Mouse (Mus musculus): ENCODE results near the gene Ccnc. TPM values are rescaled to one million over a fixed set of nuclear protein-coding genes. Genes with fewer than 3 reads are reported as not detected.
A peak's percentile ranks its signal among the peaks of the same experiment; 100 is the strongest.
"Not testable (repeated sequence)": the region's sequence is repeated elsewhere in the genome, so short reads cannot be mapped to it uniquely, and the experiment has no call there.

Gene Ccnc
- polyA plus RNA-seq, 1 experiment from 2014 or later: 39.4 TPM

DNA sequence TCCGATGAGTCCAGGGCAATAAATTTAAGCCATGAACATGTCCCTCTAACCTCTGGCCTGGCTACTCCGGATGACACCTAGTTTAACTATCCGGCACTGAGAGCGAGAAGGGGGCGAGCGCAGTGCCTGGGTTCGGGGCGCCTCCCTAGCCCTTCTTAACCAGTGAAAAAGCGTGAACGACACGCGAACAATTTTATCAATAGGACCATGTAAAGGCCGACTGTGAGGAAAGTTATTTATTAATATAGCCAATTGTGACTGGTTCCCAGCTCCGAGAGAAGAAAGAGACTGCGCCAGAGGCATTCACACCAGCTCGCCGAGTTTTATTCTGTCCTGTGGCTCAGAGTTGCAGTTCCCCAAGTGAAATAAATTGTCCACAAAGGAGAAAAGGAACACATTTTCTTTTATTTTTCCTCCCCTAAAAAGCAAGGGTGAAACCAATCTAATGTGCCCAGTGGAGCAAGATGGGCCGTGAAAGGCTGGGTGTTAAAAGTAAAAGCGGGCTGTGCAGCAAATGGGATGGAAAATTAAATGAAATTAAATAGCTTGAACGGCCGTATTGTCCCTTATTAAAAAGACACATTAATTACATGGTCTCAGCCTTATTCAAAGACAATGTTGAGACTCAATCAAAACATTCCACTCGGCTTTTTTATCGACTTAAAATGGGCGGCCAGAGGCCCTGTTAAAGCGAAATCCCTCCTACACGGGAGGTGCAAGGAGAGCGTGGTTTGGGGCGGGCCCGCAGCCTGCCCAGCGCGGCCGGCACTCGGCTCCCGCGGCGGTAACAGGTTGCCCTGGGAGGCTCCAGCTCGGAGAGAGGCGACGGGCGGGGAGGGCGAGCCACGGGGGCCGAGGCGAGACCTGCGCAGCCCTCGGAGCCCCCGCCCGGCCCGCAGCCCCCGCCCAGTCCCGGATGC lies 39.5 kb upstream of the Ccnc start:
- WGBS: 1% methylated on average over 43 of the region's 51 CpGs
- no peaks in the 10 kb centered on the region for H3K36me3 ChIP-seq

DNA sequence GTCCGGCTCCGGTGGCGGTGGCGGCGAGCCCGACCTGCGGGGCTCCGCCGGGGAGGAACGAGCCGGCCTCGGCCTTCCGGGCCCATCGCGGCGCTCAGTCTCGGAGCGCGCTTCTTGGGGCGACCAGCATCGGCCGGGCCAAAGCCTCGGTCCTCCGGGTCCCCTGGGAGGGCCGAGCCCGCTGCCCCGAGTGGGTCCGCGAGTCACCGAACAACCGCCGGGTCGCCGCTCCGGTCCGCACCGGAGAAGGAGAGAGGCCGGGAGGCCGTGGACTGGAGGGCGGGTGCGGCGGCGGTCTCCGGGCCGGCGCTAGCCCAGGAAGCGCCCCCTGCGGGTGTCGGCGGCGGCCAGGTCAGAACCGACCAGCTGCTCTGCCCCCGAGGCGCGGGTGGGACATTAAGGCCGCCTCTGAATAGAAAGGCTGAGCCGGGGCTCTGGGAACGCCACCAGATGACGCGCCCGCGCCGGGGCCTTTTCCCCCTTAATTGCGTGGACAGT lies 38.7 kb upstream of the Ccnc start:
- Histone ChIP-seq H3K4me1 (peaks cover 18% of the 10 kb centered on the region), H3K27me3 (peaks cover 93% of the 10 kb centered on the region), H3K27ac (no peak overlapping the region), H3K9me3 (no peaks in the 10 kb centered on the region), H3K9ac (peak overlapping the region; percentile 31), H3K36me3 (no peaks in the 10 kb centered on the region), H3K4me3 (peak overlapping the region; percentile 49), H3K4me2 (peak overlapping the region; percentile 90)
- ATAC-seq (ENCODE audit: insufficient number of reproducible peaks, low FRiP score, low TSS enrichment, low read depth): no peak
- WGBS: 1% methylated on average over 54 of the region's 64 CpGs

More for the DNA sequence above, 39.5 kb upstream of the Ccnc start:
- peaks cover 97% of the 10 kb centered on the region for H3K27me3 ChIP-seq
- peaks cover 18% of the 10 kb centered on the region for H3K4me1 ChIP-seq
- no peaks in the 10 kb centered on the region for H3K9me3 ChIP-seq
- peak overlapping the region; percentile 90 for H3K4me2 ChIP-seq
- H3K27ac ChIP-seq: no peak overlapping the region
- peak overlapping the region; percentile 31 for H3K9ac ChIP-seq
- peak overlapping the region; percentile 49 for H3K4me3 ChIP-seq
- ATAC-seq (ENCODE audit: insufficient number of reproducible peaks, low FRiP score, low TSS enrichment, low read depth): no peak

DNA sequence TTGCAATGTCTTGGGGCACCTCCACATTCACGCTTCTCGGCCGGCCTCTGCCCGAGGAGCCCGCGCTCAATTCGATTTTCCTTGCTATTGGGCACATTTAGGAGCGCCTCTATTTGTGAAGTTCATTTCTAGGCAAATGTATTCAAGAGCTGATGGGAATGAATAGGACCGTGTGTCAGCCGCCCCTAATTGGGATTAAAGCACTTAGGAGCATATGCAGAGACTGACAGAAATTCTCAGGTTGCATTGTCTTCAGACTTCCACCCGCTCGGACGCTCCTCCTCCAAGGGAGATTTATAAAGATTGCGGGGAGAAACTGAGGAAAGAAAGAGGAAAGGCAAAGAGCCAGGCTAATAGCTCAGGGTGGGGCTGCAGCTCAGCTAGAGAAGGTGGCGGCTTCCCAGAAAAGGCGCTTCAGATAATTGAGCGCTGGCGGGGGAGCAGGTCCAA lies 38.0 kb upstream of the Ccnc start:
- no peak overlapping the region for H3K27ac ChIP-seq
- peaks cover 87% of the 10 kb centered on the region for H3K27me3 ChIP-seq
- no peaks in the 10 kb centered on the region for H3K36me3 ChIP-seq
- no peaks in the 10 kb centered on the region for H3K9me3 ChIP-seq
- peak overlapping the region; percentile 90; the same call in 1 of the 2 replicates for H3K4me2 ChIP-seq
- peaks cover 18% of the 10 kb centered on the region for H3K4me1 ChIP-seq
- WGBS: under 1% methylated on average over 18 of the region's 18 CpGs
- H3K4me3 ChIP-seq: no peak overlapping the region
- H3K9ac ChIP-seq: no peak overlapping the region
- no peak for ATAC-seq (ENCODE audit: insufficient number of reproducible peaks, low FRiP score, low TSS enrichment, low read depth)

DNA sequence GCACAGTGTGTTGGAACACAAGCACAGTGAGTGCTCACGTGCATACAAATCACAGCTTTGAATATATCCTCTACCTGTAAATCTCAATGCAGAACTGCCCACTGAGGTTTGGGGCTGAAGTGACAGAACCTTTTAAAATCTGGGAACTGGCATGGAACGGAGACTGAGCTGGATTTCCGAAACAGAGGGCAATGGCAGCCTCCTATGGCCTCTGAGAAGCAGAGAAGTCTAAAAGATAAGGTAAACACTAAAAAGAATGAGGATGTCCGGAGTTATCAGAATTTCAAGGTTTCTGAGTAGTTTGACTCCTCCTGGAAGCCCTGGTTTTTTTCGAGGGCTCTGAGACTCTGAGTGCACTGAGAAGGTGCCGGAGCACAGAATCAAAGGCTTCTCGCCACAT lies 37.3 kb upstream of the Ccnc start:
- no peak for ATAC-seq (ENCODE audit: insufficient number of reproducible peaks, low FRiP score, low TSS enrichment, low read depth)

DNA sequence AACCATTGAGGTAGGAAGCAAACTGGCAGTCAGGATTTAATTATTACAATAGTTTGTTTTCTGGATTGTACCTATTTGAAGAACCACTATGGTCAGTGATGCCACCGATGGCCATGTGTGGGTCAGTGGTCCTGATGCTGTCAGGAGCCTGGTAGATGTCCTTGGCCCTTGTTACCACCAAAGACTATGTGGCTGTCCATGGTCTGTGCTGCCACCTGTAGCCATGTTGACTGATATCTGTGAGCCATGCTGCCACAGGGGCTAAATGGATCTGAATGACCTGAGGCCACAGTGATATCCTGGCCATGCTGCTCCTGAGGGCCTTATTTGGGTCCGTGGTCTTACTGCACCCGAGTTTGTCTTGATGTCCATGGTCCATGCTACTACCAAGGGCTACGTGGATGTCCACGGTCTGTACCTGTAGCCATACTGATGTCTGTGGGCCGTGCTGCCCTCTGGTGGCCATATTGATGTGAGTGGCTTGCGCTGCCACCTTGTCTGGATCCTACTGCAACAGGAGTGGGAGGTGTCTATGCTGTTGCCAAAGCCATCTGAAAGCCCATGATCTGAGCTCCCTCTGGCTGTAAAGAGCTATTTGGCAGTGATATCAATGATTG lies 31.8 kb upstream of the Ccnc start:
- Histone ChIP-seq H3K27ac (no peak overlapping the region), H3K27me3 (peaks cover 36% of the 10 kb centered on the region), H3K9ac (no peak overlapping the region), H3K9me3 (no peaks in the 10 kb centered on the region), H3K4me3 (no peak overlapping the region), H3K4me1 (no peaks in the 10 kb centered on the region), H3K4me2 (no peak overlapping the region), H3K36me3 (no peaks in the 10 kb centered on the region)
- 43% methylated on average over 7 of the region's 7 CpGs for WGBS
- ATAC-seq (ENCODE audit: insufficient number of reproducible peaks, low FRiP score, low TSS enrichment, low read depth): no peak

More for the DNA sequence above, 37.3 kb upstream of the Ccnc start:
- Histone ChIP-seq H3K27me3 (peaks cover 86% of the 10 kb centered on the region), H3K36me3 (no peaks in the 10 kb centered on the region), H3K4me3 (no peak overlapping the region), H3K4me1 (peaks cover 18% of the 10 kb centered on the region), H3K27ac (no peak overlapping the region), H3K4me2 (no peak overlapping the region), H3K9ac (no peak overlapping the region), H3K9me3 (no peaks in the 10 kb centered on the region)
- WGBS: 9% methylated on average over 7 of the region's 7 CpGs

DNA sequence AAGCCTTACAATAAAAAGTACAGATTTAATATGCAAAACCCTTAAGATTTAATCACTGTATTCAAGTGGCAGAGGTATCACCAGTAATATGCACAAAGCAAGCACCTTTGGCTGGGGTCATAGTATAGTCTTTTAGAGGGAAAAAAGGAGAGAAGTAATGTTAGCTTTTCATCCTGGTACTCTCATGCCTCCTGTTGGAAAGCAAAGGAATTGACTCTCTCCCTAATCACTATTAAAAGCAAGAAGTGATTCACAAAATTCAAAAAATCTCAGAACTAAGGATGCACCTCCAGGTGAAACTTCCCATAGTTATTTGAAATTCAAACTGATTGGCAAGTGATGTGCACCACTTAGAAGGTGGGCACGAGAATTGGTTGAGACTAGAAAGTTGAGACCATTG lies 22.5 kb upstream of the Ccnc start:
- Histone ChIP-seq H3K9me3 (no peaks in the 10 kb centered on the region), H3K27ac (no peak overlapping the region), H3K4me3 (no peak overlapping the region), H3K27me3 (no peaks in the 10 kb centered on the region; the same call in 1 of the 2 replicates), H3K9ac (no peak overlapping the region), H3K4me2 (no peak overlapping the region), H3K4me1 (no peaks in the 10 kb centered on the region), H3K36me3 (no peaks in the 10 kb centered on the region)
- ATAC-seq (ENCODE audit: insufficient number of reproducible peaks, low FRiP score, low TSS enrichment, low read depth): no peak
- 55% methylated on average over 1 of the region's 1 CpGs for WGBS

DNA sequence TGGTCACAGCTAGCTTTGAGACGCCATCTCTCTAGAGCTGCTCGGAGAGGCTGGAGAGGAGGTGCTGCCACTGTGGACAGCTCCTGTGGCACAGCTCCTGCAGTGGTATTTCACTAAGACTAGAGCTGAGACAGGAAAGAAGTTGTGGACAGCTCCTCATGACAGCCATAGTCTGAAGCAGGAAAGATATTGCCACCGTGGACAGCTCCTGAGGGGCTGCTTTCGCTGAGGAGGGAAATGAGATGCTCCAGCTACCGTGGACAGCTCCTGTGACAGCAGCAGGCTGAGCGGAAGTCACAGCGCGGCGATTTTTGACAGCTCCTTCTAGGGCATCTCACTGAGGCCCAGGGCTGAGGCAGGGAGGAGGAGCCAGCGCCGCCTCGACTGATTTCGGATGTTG lies 15.4 kb upstream of the Ccnc start:
- Histone ChIP-seq H3K9ac (no peak overlapping the region), H3K4me3 (no peak overlapping the region), H3K4me2 (no peak overlapping the region), H3K27me3 (no peaks in the 10 kb centered on the region; the same call in 1 of the 2 replicates), H3K4me1 (no peaks in the 10 kb centered on the region), H3K27ac (no peak overlapping the region), H3K9me3 (no peaks in the 10 kb centered on the region), H3K36me3 (no peaks in the 10 kb centered on the region)
- ATAC-seq (ENCODE audit: insufficient number of reproducible peaks, low FRiP score, low TSS enrichment, low read depth): peak; percentile 82
- WGBS: 6% methylated on average over 13 of the region's 13 CpGs

DNA sequence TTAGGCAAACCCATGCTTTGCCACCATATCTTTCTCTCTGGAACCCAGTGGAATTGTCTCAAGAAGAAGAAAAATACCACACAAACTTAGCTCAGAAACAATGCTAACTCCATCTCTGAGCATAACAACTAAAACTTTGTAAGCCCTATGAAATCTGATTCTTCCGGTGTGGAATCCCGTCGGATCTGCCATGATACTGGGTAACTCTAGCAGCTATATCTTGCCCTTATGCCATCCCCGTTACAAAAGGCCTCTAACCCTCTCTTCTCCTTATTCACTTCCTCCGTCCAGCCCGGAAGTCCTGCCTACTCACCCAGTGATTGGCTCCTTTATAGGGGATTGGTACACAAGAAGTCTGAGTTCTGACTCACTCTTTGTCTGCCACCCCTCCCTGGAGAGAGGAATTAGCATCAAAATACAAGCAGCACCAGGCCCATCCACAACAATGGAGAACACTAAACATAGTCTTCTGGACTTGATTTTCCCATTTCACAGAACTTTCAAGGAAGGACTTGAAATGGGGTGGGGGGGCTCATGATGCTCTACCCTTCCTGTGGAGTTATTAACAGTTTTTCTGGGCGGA lies 4.7 kb upstream of the Ccnc start:
- Histone ChIP-seq H3K4me3 (no peak overlapping the region), H3K36me3 (no peaks in the 10 kb centered on the region), H3K4me1 (no peaks in the 10 kb centered on the region), H3K9me3 (no peaks in the 10 kb centered on the region), H3K9ac (no peak overlapping the region), H3K27ac (no peak overlapping the region), H3K27me3 (no peaks in the 10 kb centered on the region), H3K4me2 (no peak overlapping the region)
- ATAC-seq (ENCODE audit: insufficient number of reproducible peaks, low FRiP score, low TSS enrichment, low read depth): no peak
- 58% methylated on average over 7 of the region's 7 CpGs for WGBS

DNA sequence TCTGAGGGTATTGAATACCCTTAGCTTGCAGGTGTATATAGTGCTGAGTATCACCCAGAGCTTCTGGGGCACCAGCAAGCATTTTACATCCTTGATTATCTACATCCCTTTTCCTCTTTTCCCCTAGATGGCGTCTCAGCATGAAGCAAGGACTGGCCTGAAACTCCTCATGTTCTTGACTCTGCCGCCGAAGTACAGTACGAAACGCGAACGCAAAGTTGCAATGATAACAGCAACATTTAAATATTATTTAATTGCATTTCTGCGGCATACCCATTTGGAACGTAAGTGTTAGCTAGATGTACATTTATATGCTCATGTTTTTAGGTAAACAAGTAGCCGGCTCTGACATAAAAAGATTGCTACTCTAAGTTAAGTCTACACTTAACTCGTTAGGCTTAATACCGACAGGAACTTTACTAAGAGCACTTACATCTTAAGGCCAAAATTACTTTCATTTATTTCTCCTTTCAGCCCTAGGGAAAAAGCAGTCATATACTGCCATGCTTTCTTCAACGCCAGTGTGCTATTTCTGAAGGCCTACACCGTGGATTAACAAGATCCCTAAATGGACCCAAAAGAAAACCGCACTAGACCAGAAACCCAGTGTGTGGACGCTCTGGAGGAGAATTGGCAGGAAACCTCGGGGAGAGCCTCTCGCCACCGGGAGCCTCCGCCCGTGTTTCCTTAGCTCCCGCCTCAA lies 438 bp upstream of the Ccnc start:
- no peaks in the 10 kb centered on the region for H3K9me3 ChIP-seq
- H3K9ac ChIP-seq: no peak overlapping the region
- under 1% methylated on average over 22 of the region's 22 CpGs for WGBS
- H3K4me3 ChIP-seq: peak overlapping the region; percentile 66
- H3K36me3 ChIP-seq: no peaks in the 10 kb centered on the region
- peak overlapping the region; percentile 81 for H3K27ac ChIP-seq
- peak; percentile 44; the same call in 1 of the 2 replicates for ATAC-seq (ENCODE audit: insufficient number of reproducible peaks, low FRiP score, low TSS enrichment, low read depth)
- peaks cover 6% of the 10 kb centered on the region; the same call in 1 of the 2 replicates for H3K4me1 ChIP-seq
- peak overlapping the region; percentile 67 for H3K4me2 ChIP-seq
- H3K27me3 ChIP-seq: no peaks in the 10 kb centered on the region

DNA sequence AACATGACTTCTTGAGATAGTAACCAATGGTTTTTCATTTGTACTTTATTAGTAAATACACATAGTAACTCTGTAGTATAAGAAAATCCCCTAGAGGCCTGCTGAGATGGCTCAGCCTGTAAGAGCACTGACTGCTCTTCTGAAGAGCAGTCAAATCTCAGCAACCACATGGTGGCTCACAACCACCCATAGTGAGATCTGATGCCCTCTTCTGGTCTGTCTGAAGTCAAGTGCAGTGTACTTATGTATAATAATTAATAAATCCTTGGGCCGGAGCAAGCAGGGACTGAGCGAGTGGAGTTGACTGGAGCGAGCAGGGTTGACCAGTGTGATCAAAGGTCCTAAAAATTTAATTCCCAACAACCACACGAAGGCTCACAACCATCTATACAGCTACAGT lies 11.7 kb downstream of the Ccnc start:
- Histone ChIP-seq H3K36me3 (peaks cover 20% of the 10 kb centered on the region; the same call in 1 of the 2 replicates), H3K4me2 (no peak overlapping the region), H3K27ac (no peak overlapping the region), H3K9me3 (no peaks in the 10 kb centered on the region), H3K27me3 (no peaks in the 10 kb centered on the region), H3K4me1 (no peaks in the 10 kb centered on the region), H3K9ac (no peak overlapping the region), H3K4me3 (no peak overlapping the region)
- no peak for ATAC-seq (ENCODE audit: insufficient number of reproducible peaks, low FRiP score, low TSS enrichment, low read depth)
- WGBS: 91% methylated on average over 4 of the region's 4 CpGs

DNA sequence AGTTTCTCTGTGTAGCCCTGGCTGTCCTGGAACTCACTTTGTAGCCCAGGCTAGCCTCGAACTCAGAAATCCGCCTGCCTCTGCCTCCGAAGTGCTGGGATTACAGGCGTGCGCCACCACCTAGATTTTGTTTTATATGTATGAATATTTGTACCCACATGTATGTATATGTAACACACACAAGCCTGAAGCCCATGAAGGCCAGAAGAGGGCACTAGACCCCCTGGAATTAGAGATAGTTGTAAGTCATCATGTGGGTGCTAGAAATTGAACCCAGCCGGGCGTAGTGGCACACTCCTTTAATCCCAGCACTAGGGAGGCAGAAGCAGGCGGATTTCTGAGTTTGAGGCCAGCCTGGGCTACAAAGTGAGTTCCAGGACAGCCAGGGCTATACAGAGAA lies 16.6 kb downstream of the Ccnc start:
- not testable (repeated sequence) for H3K4me1 ChIP-seq; H3K4me2 ChIP-seq; ATAC-seq (ENCODE audit: insufficient number of reproducible peaks, low FRiP score, low TSS enrichment, low read depth); H3K4me3 ChIP-seq; H3K9me3 ChIP-seq; H3K9ac ChIP-seq; H3K27ac ChIP-seq; H3K27me3 ChIP-seq
- peaks cover 16% of the 10 kb centered on the region; the same call in 1 of the 2 replicates for H3K36me3 ChIP-seq
- WGBS: 95% methylated on average over 8 of the region's 8 CpGs

Data from limb, embryonic 15.5 days (tissue).